Mouse (Mus musculus): ENCODE measurements around the gene Qrfp. TPM values are rescaled to one million over a fixed set of nuclear protein-coding genes. Genes with fewer than 3 reads are reported as not detected.
A peak's percentile ranks its signal among the peaks of the same experiment; 100 is the strongest.

The Qrfp gene
- polyA plus RNA-seq, 1 experiment from 2014 or later = 0.16 TPM

DNA sequence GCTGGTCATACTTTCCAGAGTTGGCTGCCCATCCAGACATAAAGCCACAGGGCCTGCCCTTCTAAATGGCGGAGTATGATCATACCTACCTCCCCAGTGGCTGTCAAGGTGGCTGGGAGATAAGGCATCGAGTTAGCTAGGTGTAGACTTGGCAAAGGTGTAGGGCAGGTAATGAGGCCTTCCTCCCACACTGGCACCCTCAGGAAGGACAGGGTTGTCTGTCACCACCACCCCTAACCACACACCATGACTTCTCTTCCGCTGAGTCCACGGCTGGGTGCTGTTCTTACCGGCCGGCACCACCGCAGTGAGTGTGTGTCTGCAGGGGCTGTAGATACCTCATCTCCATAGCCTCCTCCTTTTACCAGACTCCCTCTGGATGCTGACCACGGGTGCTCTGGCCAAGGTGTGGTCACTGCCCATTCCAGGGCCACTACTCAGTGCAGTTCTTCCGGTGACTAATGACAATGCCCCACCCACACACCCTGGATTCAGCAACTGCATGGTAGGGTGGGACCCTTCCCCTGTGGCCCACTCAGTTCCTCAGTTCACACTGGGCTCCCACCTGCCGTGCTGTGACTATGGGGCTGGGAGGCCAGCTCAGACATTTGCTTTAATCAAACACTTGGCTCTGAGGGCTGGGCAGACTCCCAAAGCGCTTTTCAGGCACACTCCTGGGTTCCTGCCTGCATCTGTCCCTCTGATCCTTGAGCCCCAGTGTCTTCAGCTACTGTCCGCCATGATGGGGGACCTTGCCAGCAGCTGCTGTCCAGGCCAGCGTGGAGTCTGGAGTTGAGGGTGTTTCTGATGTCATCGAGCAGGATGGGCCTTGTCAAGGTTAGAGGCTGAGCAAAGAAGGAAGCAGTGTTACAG, 942 bp upstream of the Qrfp start:
- peaks cover 46% of the 10 kb centered on the region for H3K4me1 ChIP-seq
- WGBS = 88% methylated on average over 14 of the region's 14 CpGs
- H3K4me3 ChIP-seq = no peak overlapping the region
- H3K9me3 ChIP-seq = no peaks in the 10 kb centered on the region
- H3K27me3 ChIP-seq (replicated peaks) = 0 out of 2 replicates have a peak, but pooled peaks cover 5% of the 10 kb centered on the region
- ATAC-seq (ENCODE audit: low FRiP score, low read depth) = no peak
- H3K27ac ChIP-seq = no peak overlapping the region
- H3K36me3 ChIP-seq = no peaks in the 10 kb centered on the region
- no peak overlapping the region for H3K9ac ChIP-seq
- H3K4me2 ChIP-seq (replicated peaks) = no peak overlapping the region

- Histone ChIP-seq H3K36me3 (peaks cover 3% of the 10 kb centered on the region), H3K9ac (no peak overlapping the region), H3K4me1 (peaks cover 54% of the 10 kb centered on the region), H3K27ac (no peak overlapping the region), H3K9me3 (no peaks in the 10 kb centered on the region), H3K4me3 (no peak overlapping the region), H3K4me2 (replicated peaks) (no peak overlapping the region), H3K27me3 (replicated peaks) (0 out of 2 replicates have a peak, but pooled peaks cover 5% of the 10 kb centered on the region)
- ATAC-seq (ENCODE audit: low FRiP score, low read depth) = no peak
- 61% methylated on average over 2 of the region's 2 CpGs for WGBS
Observed at GRCm38 (mm10) chr2:31809358-31809740, 1.0 kb downstream of the Qrfp start.

DNA sequence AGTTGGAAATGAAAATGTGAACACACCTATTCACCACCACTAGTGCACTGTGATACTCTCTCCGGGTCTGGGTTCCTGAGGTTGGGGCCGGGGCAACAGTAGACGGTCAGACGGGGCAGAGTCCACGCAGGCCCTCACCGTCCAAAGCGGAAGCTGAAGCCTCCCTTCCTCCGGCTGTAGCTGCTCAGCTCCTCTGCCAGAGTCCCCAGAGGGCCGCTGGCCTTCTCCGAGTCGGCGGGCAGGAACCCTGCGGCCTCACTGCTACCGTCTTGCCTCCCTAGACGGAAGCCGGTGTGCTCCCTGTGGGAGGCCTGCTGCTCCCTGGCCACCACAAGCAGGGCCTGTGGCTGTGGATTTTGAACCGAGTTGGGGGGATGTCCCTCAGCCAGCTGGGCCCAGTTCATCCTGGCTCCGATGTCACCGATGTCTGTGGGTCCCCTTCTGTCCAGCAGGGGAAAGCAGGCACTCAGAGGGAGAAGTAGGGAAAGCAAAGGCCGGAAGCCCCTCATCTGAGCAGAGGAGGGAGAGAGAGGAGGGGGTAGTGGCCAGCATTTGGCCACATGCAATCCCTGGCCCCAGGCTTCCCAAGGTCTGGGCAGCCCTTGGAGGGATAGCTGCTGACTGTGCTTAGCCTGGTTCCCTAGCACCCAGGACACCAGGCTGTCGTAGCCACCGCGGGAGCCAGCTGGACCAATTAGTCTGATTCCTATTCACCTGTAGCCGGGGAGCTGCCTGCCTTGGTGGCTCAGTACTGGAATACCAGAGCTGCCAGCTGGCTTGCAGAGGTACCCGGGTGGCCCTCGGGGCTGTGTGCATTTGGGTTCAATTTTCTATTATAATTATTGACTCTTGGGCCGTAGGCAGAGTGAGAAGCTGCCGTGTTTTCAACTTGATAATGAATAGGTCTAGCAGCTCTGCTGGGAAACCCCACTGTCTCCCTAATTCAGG, 1.7 kb downstream of the Qrfp start:
- Histone ChIP-seq H3K27ac (no peak overlapping the region), H3K4me1 (peaks cover 54% of the 10 kb centered on the region), H3K9ac (0 out of 2 replicates have a peak overlapping the region, but pooled peaks have one; percentile 33), H3K4me2 (replicated peaks) (no peak overlapping the region), H3K36me3 (peaks cover 10% of the 10 kb centered on the region), H3K27me3 (replicated peaks) (0 out of 2 replicates have a peak, but pooled peaks cover 5% of the 10 kb centered on the region), H3K4me3 (no peak overlapping the region), H3K9me3 (no peaks in the 10 kb centered on the region)
- ATAC-seq (ENCODE audit: low FRiP score, low read depth) = no peak
- 39% methylated on average over 28 of the region's 28 CpGs for WGBS

DNA sequence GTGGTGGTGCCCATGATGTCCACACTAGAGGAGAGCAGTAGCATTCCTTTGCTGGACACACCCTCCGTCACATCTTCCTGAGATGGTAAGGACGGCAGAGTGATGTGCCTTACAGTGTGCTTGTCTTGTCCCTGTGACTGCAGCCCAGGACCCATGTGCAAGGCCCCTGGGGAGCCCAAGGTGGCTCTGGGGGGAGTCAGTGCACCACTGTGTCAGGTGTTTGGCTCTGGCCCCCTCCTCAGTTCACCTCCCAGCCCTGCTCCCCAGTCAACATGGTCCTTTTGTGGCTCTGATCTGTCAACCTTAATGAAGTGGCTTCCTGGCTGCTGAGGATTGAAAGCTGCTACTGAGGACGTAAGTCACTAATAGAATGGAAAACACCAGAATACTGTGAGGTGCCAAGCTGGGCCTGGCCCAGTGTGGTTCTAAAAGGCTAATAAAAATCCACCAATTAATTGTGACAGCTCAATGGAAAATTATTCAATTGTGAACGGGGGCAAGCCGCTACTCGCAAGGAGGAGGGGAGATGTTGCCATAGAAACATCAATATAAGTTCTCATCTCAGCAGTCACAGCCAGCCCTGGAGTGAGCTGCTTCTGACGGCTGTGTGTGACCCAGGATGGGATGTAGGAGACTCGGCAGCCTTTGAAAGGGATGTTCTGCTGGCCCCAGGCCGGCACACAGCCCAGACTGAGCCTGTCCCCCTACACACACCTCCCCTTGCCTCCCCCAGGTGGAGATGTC, 3.6 kb downstream of the Qrfp start:
- no peaks in the 10 kb centered on the region for H3K9me3 ChIP-seq
- 0 out of 2 replicates have a peak, but pooled peaks cover 5% of the 10 kb centered on the region for H3K27me3 ChIP-seq (replicated peaks)
- 0 out of 2 replicates have a peak overlapping the region, but pooled peaks have one; percentile 5 for H3K9ac ChIP-seq
- 21% methylated on average over 9 of the region's 9 CpGs for WGBS
- 0 out of 2 replicates have a peak overlapping the region, but pooled peaks have one; percentile 46 for H3K27ac ChIP-seq
- peak; percentile 37 for ATAC-seq (ENCODE audit: low FRiP score, low read depth)
- H3K36me3 ChIP-seq = peaks cover 29% of the 10 kb centered on the region
- peaks cover 54% of the 10 kb centered on the region for H3K4me1 ChIP-seq
- H3K4me2 ChIP-seq (replicated peaks) = no peak overlapping the region
- no peak overlapping the region for H3K4me3 ChIP-seq

DNA sequence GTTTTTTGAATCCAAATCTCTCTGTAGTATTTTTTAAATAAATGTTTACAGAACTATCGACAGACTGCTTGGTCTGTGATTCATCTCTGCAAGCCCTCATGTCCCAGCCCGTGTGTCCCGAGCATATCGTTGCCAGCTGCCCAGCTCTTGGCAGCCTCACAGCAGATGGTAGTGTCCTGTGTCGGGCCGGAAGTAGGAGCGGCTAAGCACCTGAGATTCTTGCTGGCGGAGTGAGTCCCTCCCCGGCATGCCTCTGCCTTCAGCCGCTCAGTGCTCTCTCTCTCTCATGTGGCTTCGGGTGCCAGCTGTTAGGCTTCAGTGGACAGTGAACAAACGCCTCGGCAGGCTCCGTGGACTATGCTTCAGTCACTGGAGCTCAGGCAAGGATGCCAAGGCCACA, 6.9 kb downstream of the Qrfp start:
- Histone ChIP-seq H3K9ac (no peak overlapping the region), H3K4me3 (no peak overlapping the region), H3K4me1 (peaks cover 32% of the 10 kb centered on the region), H3K9me3 (no peaks in the 10 kb centered on the region), H3K27me3 (replicated peaks) (no peaks in the 10 kb centered on the region), H3K36me3 (peaks cover 62% of the 10 kb centered on the region), H3K4me2 (replicated peaks) (no peak overlapping the region), H3K27ac (no peak overlapping the region)
- no peak for ATAC-seq (ENCODE audit: low FRiP score, low read depth)
- WGBS = 91% methylated on average over 14 of the region's 14 CpGs

GRCm38 (mm10) chr2:31802811-31803210, 7.6 kb downstream of the Qrfp start:
- Histone ChIP-seq H3K4me3 (no peak overlapping the region), H3K27ac (no peak overlapping the region), H3K4me2 (replicated peaks) (no peak overlapping the region), H3K27me3 (replicated peaks) (no peaks in the 10 kb centered on the region), H3K9ac (no peak overlapping the region), H3K4me1 (peaks cover 27% of the 10 kb centered on the region), H3K9me3 (no peaks in the 10 kb centered on the region), H3K36me3 (peaks cover 69% of the 10 kb centered on the region)
- no peak for ATAC-seq (ENCODE audit: low FRiP score, low read depth)
- WGBS = 91% methylated on average over 8 of the region's 8 CpGs

DNA sequence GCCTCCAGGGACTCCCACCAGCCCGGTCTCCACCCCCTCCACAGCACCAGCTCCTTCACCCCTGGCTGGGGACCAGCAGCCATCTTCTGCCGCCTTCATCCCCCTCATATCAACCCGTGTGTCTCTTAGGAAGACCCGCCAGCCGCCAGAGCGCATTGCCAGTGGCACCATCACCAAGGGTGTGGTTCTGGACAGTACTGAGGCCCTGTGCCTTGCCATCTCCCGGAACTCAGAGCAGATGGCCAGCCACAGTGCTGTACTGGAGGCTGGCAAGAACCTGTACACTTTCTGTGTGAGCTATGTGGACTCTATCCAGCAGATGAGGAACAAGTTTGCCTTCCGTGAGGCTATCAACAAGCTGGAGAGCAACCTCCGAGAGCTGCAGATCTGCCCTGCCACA, 9.0 kb downstream of the Qrfp start:
- H3K9ac ChIP-seq = no peak overlapping the region
- peaks cover 14% of the 10 kb centered on the region for H3K4me1 ChIP-seq
- 94% methylated on average over 9 of the region's 9 CpGs for WGBS
- H3K27ac ChIP-seq = no peak overlapping the region
- peaks cover 83% of the 10 kb centered on the region for H3K36me3 ChIP-seq
- H3K9me3 ChIP-seq = no peaks in the 10 kb centered on the region
- no peak for ATAC-seq (ENCODE audit: low FRiP score, low read depth)
- no peak overlapping the region for H3K4me2 ChIP-seq (replicated peaks)
- H3K4me3 ChIP-seq = no peak overlapping the region
- no peaks in the 10 kb centered on the region for H3K27me3 ChIP-seq (replicated peaks)

DNA sequence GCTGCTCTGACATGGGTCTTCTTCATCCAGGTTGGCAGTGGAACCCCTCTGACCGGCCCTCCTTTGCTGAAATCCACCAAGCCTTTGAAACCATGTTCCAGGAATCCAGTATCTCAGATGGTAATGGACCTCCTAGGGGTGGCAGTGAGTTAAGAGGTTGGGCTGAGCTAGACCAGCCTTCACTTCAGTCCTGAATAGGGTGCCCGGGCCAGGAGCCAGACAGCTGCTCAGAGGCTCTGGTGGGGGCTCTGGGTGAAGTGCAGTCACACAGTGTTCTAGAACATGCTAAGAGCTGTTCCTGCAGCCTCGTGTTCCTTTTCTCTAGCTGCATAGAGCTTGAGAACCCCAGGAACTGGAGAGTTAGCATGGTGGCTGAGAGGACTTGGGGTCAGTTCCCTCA, 13.4 kb downstream of the Qrfp start:
- Histone ChIP-seq H3K4me2 (replicated peaks) (no peak overlapping the region), H3K27ac (no peak overlapping the region), H3K4me3 (no peak overlapping the region), H3K4me1 (no peaks in the 10 kb centered on the region), H3K9ac (no peak overlapping the region), H3K9me3 (no peaks in the 10 kb centered on the region), H3K27me3 (replicated peaks) (no peaks in the 10 kb centered on the region), H3K36me3 (peaks cover 99% of the 10 kb centered on the region)
- no peak for ATAC-seq (ENCODE audit: low FRiP score, low read depth)
- WGBS = 93% methylated on average over 3 of the region's 3 CpGs

DNA sequence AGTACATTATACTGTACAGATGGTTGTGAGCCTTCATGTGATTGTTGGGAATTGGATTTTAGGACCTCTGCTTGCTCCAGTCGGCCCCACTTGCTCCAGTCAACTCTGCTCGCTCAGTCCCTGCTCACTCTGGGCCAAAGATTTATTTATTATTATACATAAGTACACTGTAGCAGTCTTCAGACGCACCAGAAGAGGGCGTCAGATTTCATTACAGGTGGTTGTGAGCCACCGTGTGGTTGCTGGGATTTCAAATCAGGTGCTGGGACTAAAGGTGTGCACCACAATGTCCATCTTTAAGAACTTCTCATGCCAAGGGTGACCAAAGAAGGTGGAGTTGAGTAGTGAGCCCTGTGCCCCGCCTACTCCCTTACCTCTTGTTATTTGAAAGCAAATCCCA, 17.8 kb downstream of the Qrfp start:
- H3K4me2 ChIP-seq (replicated peaks) = no peak overlapping the region
- 83% methylated on average over 6 of the region's 6 CpGs for WGBS
- no peaks in the 10 kb centered on the region for H3K9me3 ChIP-seq
- no peak overlapping the region for H3K9ac ChIP-seq
- no peaks in the 10 kb centered on the region for H3K27me3 ChIP-seq (replicated peaks)
- H3K36me3 ChIP-seq = peaks cover 87% of the 10 kb centered on the region
- H3K27ac ChIP-seq = no peak overlapping the region
- no peaks in the 10 kb centered on the region for H3K4me1 ChIP-seq
- no peak for ATAC-seq (ENCODE audit: low FRiP score, low read depth)
- H3K4me3 ChIP-seq = no peak overlapping the region

GRCm38 (mm10) chr2:31791260-31791659, 19.1 kb downstream of the Qrfp start:
- Histone ChIP-seq H3K4me2 (replicated peaks) (no peak overlapping the region), H3K36me3 (peaks cover 81% of the 10 kb centered on the region), H3K4me1 (no peaks in the 10 kb centered on the region), H3K9ac (no peak overlapping the region), H3K4me3 (no peak overlapping the region), H3K27me3 (replicated peaks) (no peaks in the 10 kb centered on the region), H3K27ac (no peak overlapping the region), H3K9me3 (no peaks in the 10 kb centered on the region)
- 93% methylated on average over 8 of the region's 8 CpGs for whole genome bisulfite sequencing
- ATAC-seq (ENCODE audit: low FRiP score, low read depth) = no peak

GRCm38 (mm10) chr2:31790728-31791251, 19.6 kb downstream of the Qrfp start:
- no peaks in the 10 kb centered on the region for H3K27me3 ChIP-seq (replicated peaks)
- no peak overlapping the region for H3K4me2 ChIP-seq (replicated peaks)
- no peaks in the 10 kb centered on the region for H3K4me1 ChIP-seq
- H3K9ac ChIP-seq = no peak overlapping the region
- H3K4me3 ChIP-seq = no peak overlapping the region
- no peaks in the 10 kb centered on the region for H3K9me3 ChIP-seq
- no peak overlapping the region for H3K27ac ChIP-seq
- no peak for ATAC-seq (ENCODE audit: low FRiP score, low read depth)
- WGBS = 91% methylated on average over 13 of the region's 13 CpGs
- peaks cover 81% of the 10 kb centered on the region for H3K36me3 ChIP-seq
